Mouse (Mus musculus) liver, embryonic 12.5 days (tissue): ENCODE results near the gene Ccm2. TPM values are rescaled to one million over a fixed set of nuclear protein-coding genes. Genes with fewer than 3 reads are reported as not detected.

Source experiments
- ATAC-seq: fragments of 200-750 bp; cut with Nextera tagmentation; 2 replicates; pipeline ENCODE4 v1.8.0; 2017; ENCODE audit warnings: moderate number of reproducible peaks, mild to moderate bottlenecking, moderate library complexity
- H3K27ac ChIP-seq: fragments of 300-500 bp; sonication (generic); 2 replicates; pipeline ENCODE4 v1.5.1; 2016; ENCODE audit warnings: mild to moderate bottlenecking
- H3K27me3 ChIP-seq: fragments of 300-500 bp; sonication (generic); replicated peaks from 2 replicates; pipeline ENCODE4 v1.6.1; 2016; ENCODE audit warnings: mild to moderate bottlenecking, moderate library complexity
- H3K36me3 ChIP-seq: fragments of 300-500 bp; sonication (generic); 2 replicates; pipeline ENCODE4 v1.6.1; 2016; ENCODE audit warnings: mild to moderate bottlenecking, moderate library complexity
- H3K4me1 ChIP-seq: fragments of 300-500 bp; sonication (generic); 2 replicates; pipeline ENCODE4 v1.6.1; 2016
- H3K4me2 ChIP-seq: fragments of 300-500 bp; sonication (generic); 2 replicates; pipeline ENCODE4 v1.6.1; 2016; ENCODE audit warnings: mild to moderate bottlenecking, moderate library complexity
- H3K4me3 ChIP-seq: fragments of 300-500 bp; sonication (generic); 2 replicates; pipeline ENCODE4 v1.5.1; 2016; ENCODE audit warnings: mild to moderate bottlenecking, moderate library complexity
- H3K9ac ChIP-seq: fragments of 300-500 bp; sonication (generic); 2 replicates; pipeline ENCODE4 v1.6.1; 2016; ENCODE audit warnings: mild to moderate bottlenecking, moderate library complexity
- H3K9me3 ChIP-seq: fragments of 300-500 bp; sonication (generic); replicated peaks from 2 replicates; pipeline ENCODE4 v1.6.1; 2016; ENCODE audit warnings: mild to moderate bottlenecking, moderate library complexity
- WGBS: fragments of 180-500 bp; shearing (Covaris S2); methylation state at CpG from one replicate; pipeline ENCODE4 v1.1.7; 2016; ENCODE audit not compliant: insufficient replicate concordance; 5-methylcytosine and 5-hydroxymethylcytosine counted together
- polyA plus RNA-seq: library from polyadenylated mRNA; unstranded; fragments of >200 nt; fragmentation: Nextera tagmentation; extraction: Ambion mirVana; gene quantifications from 2 replicates; pipeline ENCODE4 v1.2.1, GENCODE M21; 2016

The Ccm2 gene
- polyA plus RNA-seq, 1 experiment from 2014 or later = 60.0 TPM

- no peaks in the 10 kb centered on the region for H3K9me3 ChIP-seq
- H3K9ac ChIP-seq = peak overlapping the region; percentile 40
- H3K4me2 ChIP-seq = peak overlapping the region; percentile 63
- H3K4me1 ChIP-seq = peaks cover 76% of the 10 kb centered on the region
- H3K4me3 ChIP-seq = peak overlapping the region; percentile 38
- H3K36me3 ChIP-seq = peaks cover 42% of the 10 kb centered on the region
- no peak for ATAC-seq
- WGBS = 67% methylated on average over 6 of the region's 6 CpGs
- H3K27me3 ChIP-seq = peaks cover 31% of the 10 kb centered on the region
- H3K27ac ChIP-seq = peak overlapping the region; percentile 96
These were observed 53.1 kb downstream of the Ccm2 start for GRCm38 (mm10) chr11:6599831-6600230.

GRCm38 (mm10) chr11:6600284-6600944 lies 53.7 kb downstream of the Ccm2 start:
- Histone ChIP-seq H3K4me2 (peak overlapping the region; percentile 63), H3K4me1 (peaks cover 76% of the 10 kb centered on the region), H3K9ac (peak overlapping the region; percentile 40), H3K27ac (peak overlapping the region; percentile 96), H3K36me3 (peaks cover 36% of the 10 kb centered on the region), H3K9me3 (no peaks in the 10 kb centered on the region), H3K27me3 (peaks cover 37% of the 10 kb centered on the region), H3K4me3 (peak overlapping the region; percentile 38)
- 72% methylated on average over 8 of the region's 8 CpGs for WGBS
- peak; percentile 43 for ATAC-seq

- Histone ChIP-seq H3K9ac (no peak overlapping the region), H3K4me3 (no peak overlapping the region), H3K27ac (no peak overlapping the region), H3K9me3 (no peaks in the 10 kb centered on the region), H3K4me1 (peaks cover 71% of the 10 kb centered on the region), H3K36me3 (peaks cover 22% of the 10 kb centered on the region), H3K27me3 (peaks cover 51% of the 10 kb centered on the region), H3K4me2 (no peak overlapping the region)
- no peak for ATAC-seq
- 62% methylated on average over 20 of the region's 20 CpGs for WGBS
These were observed 55.2 kb downstream of the Ccm2 start for GRCm38 (mm10) chr11:6601649-6602480.

- 81% methylated on average over 9 of the region's 9 CpGs for WGBS
- Histone ChIP-seq H3K27me3 (peaks cover 58% of the 10 kb centered on the region), H3K36me3 (peaks cover 14% of the 10 kb centered on the region), H3K9me3 (no peaks in the 10 kb centered on the region), H3K27ac (no peak overlapping the region), H3K4me1 (peaks cover 63% of the 10 kb centered on the region), H3K4me2 (no peak overlapping the region), H3K9ac (no peak overlapping the region), H3K4me3 (no peak overlapping the region)
- no peak for ATAC-seq
These were observed 56.0 kb downstream of the Ccm2 start for GRCm38 (mm10) chr11:6602662-6603061.

- Histone ChIP-seq H3K36me3 (peaks cover 8% of the 10 kb centered on the region), H3K4me2 (no peak overlapping the region), H3K9ac (no peak overlapping the region), H3K9me3 (no peaks in the 10 kb centered on the region), H3K4me1 (peaks cover 57% of the 10 kb centered on the region), H3K27ac (no peak overlapping the region), H3K27me3 (peaks cover 58% of the 10 kb centered on the region), H3K4me3 (no peak overlapping the region)
- 70% methylated on average over 9 of the region's 9 CpGs for WGBS
- no peak for ATAC-seq
These were observed 56.5 kb downstream of the Ccm2 start for GRCm38 (mm10) chr11:6603224-6603623.

- no peaks in the 10 kb centered on the region for H3K9me3 ChIP-seq
- peaks cover 49% of the 10 kb centered on the region for H3K4me1 ChIP-seq
- ATAC-seq = no peak
- H3K4me3 ChIP-seq = no peak overlapping the region
- H3K9ac ChIP-seq = no peak overlapping the region
- H3K4me2 ChIP-seq = no peak overlapping the region
- H3K27ac ChIP-seq = no peak overlapping the region
- H3K36me3 ChIP-seq = peaks cover under 1% of the 10 kb centered on the region; the same call in 1 of the 2 replicates
- WGBS = 38% methylated on average over 12 of the region's 12 CpGs
- H3K27me3 ChIP-seq = peaks cover 58% of the 10 kb centered on the region
These were observed 57.4 kb downstream of the Ccm2 start for GRCm38 (mm10) chr11:6603887-6604603.

GRCm38 (mm10) chr11:6604604-6604936 lies 57.9 kb downstream of the Ccm2 start:
- Histone ChIP-seq H3K9ac (no peak overlapping the region), H3K4me3 (no peak overlapping the region), H3K4me2 (no peak overlapping the region), H3K27ac (no peak overlapping the region), H3K27me3 (peaks cover 58% of the 10 kb centered on the region), H3K9me3 (no peaks in the 10 kb centered on the region), H3K36me3 (no peaks in the 10 kb centered on the region), H3K4me1 (peaks cover 43% of the 10 kb centered on the region)
- no peak for ATAC-seq

- ATAC-seq = no peak
- Histone ChIP-seq H3K27ac (no peak overlapping the region), H3K36me3 (no peaks in the 10 kb centered on the region), H3K4me3 (peak overlapping the region; percentile 18; the same call in 1 of the 2 replicates), H3K9ac (no peak overlapping the region), H3K4me1 (peaks cover 39% of the 10 kb centered on the region), H3K9me3 (no peaks in the 10 kb centered on the region), H3K27me3 (peaks cover 58% of the 10 kb centered on the region), H3K4me2 (peak overlapping the region; percentile 58)
- 20% methylated on average over 13 of the region's 13 CpGs for WGBS
These were observed 58.4 kb downstream of the Ccm2 start for GRCm38 (mm10) chr11:6605021-6605481.

GRCm38 (mm10) chr11:6605491-6606399 lies 59.1 kb downstream of the Ccm2 start, which contains the start of gene Nacad:
Gene Nacad (minus strand): TSS chr11:6606053.
- Histone ChIP-seq H3K9me3 (no peaks in the 10 kb centered on the region), H3K27ac (no peak within 1 kb of the TSS), H3K4me1 (peaks cover 32% of the 10 kb centered on the region), H3K27me3 (peaks cover 58% of the 10 kb centered on the region), H3K9ac (no peak within 1 kb of the TSS), H3K4me3 (peak within 1 kb of the TSS; percentile 18), H3K36me3 (peaks cover 2% of the 10 kb centered on the region), H3K4me2 (peak within 1 kb of the TSS; percentile 58)
- WGBS = 9% methylated on average over 35 of the region's 41 CpGs
- ATAC-seq = 0 out of 2 replicates have a peak, but pooled peaks have one; percentile 36

GRCm38 (mm10) chr11:6615250-6616205 lies 68.8 kb downstream of the Ccm2 start:
- H3K27me3 ChIP-seq = no peaks in the 10 kb centered on the region
- ATAC-seq = peak; percentile 13; the same call in 1 of the 2 replicates
- no peak overlapping the region for H3K4me3 ChIP-seq
- WGBS = 75% methylated on average over 12 of the region's 12 CpGs
- H3K4me1 ChIP-seq = no peaks in the 10 kb centered on the region
- H3K9ac ChIP-seq = no peak overlapping the region
- H3K4me2 ChIP-seq = no peak overlapping the region
- peaks cover 100% of the 10 kb centered on the region for H3K36me3 ChIP-seq
- H3K27ac ChIP-seq = no peak overlapping the region
- no peaks in the 10 kb centered on the region for H3K9me3 ChIP-seq
